Mouse (Mus musculus): ENCODE results near the gene Cdh22. TPM values are rescaled to one million over a fixed set of nuclear protein-coding genes. Genes with fewer than 3 reads are reported as not detected.
A peak's percentile ranks its signal among the peaks of the same experiment; 100 is the strongest.

Gene Cdh22
- total RNA-seq (2021), result 1 to 10 TPM in 1 of 2 experiments, under 1 TPM in 1; 0.52 to 1.0 TPM
- long read RNA-seq, experiment 1, partial matches to known transcripts, result 0 of 2 reads
- long read RNA-seq, experiment 1, other reads (novel, unspliced or antisense), result 0 of 2 reads
- long read RNA-seq, experiment 2, result 0 reads

DNA sequence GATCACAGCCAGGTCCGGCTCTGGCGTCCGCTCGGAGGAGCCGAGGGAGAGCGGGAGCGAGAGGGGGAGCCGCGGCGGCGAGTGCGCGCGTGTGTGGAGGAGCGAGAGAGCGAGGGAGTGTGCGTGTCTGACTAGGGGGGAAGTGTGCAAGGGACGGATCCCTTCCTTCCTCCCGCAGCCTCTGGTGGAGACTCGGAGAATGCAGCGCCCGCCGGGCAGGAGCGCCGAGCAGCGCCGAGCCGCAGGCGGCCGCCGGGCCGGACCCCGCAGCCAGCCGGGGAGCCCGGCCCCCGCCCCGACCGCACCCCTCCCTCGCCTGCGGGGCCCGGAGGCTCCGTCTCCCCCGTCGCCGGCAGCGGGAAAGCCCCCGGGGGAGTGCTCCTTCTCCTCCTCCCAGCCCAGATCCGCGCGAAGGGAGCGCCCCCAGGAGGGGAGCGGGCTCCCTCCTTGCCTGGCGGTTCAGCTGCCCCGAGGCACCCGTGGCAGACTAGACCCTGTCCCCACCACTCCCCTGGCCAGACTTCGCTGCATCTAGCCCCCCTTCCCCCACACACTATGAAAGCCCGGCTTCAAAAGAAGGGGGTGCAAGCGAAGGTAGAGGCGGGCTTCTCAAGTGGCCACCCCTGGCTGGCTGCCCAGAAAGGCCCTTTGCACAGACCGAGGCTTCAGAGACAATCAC, at the start of gene Cdh22:
Gene Cdh22, minus strand, starts transcription at position 241 of the 679 bp plus-strand sequence.
- peak; percentile 38 to 60 for DNase-seq

DNA sequence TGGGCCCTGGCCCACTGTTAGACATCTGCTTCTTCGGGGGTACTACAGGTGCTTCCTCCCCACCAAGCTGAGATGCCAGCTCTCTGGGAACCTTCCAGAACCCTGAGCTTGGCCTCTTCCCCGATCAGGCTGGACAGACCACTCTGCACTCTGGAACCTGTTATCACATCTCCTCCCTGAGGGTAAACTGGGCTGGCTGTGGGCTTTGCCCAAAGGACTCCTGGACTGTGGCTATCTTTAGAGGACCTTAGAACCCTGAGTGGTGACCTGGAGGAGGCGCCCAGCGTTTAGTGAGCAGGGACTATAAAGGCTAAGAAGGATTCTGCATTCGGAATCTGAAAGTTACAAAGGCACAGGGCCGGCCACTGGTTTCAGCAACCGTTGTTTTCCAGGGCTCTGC, 49.7 kb upstream of the Cdh22 start:
- DNase-seq, result no peak

DNA sequence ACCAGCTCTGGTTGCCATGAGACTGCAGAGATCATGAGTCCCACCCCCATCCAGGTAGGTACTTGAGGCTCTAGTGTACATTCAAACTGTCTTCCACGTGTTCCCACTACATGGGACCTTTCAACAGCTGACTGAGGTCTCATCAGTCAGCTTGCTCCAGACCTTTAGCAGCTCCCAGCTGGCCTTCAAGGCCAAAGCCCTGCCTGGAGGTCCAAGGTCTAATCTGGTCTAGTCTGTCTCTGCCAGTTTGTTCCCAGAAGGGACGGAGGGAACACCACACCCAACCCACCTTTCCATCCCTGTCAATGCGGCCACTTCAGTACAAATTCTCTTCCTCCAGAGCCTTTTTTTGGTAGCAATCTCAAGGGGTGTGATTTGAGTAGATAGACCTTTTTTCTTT, 49.0 kb upstream of the Cdh22 start:
- DNase-seq, result no peak

DNA sequence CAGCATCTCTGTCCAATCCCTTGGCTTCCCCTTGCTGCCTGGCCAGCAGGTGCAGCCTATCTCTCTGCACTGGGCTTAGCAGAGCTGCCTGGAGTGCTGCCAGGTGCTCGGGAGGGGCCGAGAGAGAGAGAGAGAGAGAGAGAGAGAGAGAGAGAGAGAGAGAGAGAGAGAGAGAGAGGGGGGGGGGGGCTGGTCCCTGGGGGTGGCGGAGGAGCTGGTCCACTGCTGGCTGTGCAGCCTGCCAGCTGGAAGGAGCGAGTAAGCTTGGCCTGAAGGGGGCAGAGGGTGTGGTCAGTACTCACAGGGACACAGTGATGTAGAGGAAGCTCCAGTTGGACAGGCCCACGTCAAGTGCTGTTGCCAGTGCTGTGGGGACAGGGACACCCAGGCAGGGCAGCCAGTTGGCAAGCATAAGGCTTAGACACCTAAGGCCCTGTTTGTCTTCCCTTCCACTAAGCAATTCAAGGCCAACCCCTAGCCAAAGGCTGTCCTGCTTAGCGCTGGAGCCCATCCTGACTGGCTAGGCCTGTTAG, 47.2 kb upstream of the Cdh22 start:
- DNase-seq, result peak; percentile 32 to 66

DNA sequence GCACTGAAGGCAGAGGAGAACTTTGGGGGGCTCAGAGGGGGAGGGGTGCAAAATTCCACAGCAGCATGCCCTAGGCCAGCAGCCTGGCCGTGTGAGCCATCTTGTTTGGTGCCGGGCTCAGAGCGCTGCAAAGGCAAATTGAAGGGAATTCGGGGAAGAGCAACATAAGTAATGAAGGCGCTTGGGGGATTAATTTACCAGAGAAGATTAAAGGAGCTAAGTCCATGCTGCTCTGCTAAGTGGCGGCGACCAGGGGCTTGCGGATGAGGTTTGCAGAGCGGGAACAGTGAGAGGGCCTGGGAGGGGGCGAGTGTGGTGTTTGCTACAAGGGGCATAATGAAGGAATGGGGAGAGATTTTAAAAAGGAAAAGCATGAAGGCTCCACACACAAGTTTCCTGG, 44.7 kb upstream of the Cdh22 start:
- no peak for DNase-seq

DNA sequence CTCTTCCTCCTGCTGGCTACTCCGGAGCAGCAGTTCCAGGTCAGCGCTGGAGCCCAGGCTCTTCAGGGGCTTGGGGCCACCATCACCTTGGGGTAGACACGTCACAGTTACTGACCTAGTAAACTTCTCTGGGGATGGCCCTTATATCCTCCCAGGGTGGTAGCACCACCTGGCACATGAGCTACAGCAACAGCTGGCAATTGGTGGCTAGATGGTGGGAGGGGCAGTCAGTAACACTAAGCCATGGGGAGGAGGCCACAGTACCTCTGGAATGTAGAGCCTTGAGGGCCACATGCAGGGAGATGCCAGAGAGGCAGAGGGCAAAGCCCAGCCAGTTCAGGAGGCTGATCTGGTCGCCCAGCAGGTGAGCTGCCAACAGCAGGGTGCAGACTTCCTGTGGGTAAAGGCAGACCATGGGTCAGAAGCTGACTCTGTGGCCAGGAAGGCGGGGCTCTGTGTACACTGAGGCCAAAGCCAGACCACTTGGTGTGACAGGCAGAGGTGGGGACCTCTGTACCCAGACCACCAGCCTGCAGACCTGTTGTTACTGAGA, 42.6 kb upstream of the Cdh22 start:
- no peak for DNase-seq

DNA sequence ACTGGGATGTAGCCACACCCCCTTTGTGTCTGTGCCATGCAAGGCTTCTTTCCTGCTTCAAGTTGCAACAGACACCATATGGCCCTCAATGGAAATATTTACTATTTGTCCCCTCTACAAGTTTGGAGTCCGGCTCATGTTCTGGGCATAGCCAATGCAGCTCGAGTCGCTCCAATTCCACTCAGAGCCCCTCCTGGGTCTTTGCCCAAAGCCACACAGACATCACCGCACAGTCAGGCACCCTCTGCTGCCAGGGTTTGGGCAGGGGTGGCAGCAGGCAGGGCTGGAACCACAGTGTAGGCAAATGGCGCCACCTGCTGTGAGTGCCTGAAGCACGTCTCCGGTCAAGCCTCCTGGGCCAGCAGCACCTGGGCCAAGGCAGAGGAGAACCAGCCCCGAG, 41.2 kb upstream of the Cdh22 start:
- peak; percentile 51 to 75 for DNase-seq

DNA sequence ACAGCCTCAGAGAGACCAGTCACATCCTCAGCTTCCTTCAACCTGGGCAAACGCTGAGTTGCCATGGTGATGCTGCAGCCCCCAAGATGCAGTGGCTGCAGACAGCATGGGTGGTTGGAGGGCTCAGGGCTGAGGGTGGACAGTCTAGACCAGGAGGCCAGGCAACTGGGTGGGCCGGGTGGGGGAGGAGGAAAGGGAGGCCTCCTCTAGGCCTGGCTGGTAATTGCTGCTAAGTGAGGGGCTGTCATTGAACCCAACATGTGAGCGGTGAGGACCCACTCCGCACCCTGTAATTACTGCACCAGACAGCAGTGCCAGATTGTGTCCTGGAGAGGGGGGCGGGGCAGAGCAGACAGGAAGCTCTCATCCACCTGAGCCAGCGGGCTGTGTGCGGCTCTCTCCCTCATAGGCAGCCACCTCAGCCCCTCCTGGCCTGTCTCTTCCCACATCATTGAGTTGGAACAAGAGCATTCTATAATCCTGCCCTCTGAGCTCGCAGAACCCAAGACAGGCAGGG, 40.5 kb upstream of the Cdh22 start:
- DNase-seq, result no peak

DNA sequence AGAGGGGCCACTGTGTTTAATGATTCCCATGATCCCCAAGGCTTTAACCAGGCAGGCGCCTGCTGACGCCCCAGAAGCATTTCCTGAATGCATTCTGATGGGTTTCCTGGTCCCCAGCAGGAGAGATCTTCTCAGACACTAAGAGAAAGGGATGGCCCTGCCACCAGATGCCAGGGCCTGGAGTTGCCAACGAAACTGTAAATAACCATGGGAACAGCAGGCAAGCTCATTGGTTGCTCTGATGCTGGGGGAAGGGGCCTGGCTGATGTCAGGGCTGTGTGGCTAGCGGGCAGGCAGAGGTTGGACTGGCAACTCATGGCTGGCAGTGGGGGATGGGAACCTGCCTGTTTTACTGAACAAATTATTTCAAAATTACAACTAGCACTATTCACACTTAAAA, 38.9 kb upstream of the Cdh22 start:
- no peak for DNase-seq

DNA sequence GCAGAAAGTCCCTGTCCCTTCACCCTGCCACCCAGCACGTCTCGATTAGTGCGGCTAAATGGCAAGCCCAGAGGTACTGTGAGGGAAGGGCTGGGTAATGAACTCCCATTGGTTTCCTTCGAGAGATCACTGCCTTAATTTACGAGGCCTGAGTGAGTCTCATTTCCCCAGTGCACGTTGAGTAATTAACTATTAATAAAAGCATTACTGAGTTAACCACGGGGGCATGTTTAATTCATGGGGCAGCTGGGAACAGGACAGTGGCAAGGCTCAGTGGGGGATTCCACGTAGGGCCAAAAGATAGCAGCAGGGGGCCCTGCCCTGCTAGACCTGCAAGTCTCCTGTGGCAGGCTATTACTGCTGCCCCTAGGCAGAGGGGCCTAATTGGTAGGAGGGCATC, 36.7 kb upstream of the Cdh22 start:
- DNase-seq, result no peak

DNA sequence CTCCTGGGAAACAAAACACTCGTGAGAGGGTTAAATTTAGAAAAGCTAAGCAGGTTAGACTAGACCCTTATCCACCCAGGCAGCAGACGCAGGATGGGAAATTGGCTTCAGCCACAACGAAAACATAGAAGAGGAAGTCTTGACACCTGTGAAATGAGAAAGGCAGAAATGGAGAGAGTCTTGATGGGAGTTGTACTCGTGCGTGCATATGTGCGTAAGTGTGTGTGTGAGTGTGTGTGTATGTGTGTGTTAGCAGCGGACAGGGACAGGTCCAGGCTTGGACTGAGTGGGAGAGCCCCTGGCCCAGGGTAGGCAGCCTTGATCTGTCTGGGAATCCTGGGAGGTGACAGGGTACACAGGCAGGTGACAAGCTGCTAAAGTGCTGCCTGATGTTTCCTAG, 36.2 kb upstream of the Cdh22 start:
- no peak for DNase-seq

DNA sequence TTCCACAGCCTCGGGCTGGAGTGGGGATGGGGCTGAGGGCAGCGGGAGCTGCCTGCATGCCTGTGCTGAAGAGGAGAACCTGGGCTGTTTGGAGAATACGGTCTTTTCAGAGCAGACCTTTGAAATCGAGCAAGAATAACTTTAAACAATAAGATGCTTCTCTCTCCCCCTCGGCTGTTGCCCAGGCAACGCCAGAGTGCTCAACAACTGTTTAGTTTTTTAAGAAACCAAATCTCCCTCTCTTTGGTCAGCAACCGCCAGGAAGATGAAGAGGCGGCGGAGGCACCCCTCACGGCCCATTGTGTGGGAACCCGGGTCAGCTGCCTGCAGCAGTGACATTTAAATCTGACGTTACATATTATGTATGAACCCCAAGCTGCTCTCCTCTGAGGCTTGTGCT, 32.1 kb upstream of the Cdh22 start:
- DNase-seq, result no peak

DNA sequence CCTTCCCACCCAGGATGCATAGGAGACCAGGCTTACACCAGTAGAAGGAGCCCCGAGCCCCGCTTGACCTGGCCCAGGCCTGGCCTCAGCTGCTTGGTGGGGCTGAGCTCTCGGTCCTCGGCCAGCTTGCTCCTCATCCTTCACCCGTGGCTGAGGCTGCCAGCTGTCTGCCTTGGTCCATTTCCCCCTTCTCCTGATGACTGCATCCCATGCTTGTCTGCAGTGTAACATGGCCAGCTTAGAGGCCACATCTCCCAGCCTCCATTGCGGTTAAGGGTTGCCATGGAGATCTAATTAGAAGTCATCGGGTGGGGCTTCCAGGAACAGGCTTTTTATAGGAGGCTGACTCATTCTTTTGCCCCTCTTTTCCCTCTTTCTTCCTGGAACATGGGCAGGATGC, 29.2 kb upstream of the Cdh22 start:
- no peak for DNase-seq

DNA sequence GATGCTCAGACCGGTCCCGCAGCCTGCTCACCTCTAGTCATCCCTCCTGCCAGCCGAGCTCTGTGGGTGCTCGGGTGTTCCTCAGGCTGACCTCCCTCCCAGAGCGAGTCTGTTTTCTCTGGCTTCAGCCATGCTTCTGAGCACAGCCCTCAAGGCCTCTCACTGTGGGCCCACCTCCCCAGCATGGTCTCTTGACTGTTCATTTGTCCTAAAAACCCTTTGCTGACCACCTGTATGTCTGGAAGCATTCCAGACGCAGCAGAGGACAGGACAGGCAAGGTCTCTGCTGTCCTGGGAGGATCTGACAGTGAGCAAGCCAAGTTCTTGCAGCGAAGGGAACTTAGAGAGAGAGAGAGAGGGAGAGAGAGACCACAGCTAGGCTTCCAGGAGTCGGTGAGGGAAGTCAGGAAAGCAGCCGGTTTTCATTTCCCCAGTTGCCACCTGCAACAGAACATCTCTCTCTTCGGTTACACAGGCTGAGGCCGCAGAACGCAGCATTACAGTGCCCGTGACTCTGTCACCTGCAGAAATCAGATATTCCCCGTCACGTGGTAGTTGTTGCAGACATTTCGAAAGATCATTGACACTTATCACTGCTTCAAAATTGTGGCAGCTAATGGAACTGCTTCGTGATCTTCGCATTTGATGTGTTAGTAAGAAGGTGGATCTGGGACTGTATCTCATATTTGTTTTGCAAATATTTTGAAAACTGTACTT, 27.8 kb upstream of the Cdh22 start:
- no peak for DNase-seq

DNA sequence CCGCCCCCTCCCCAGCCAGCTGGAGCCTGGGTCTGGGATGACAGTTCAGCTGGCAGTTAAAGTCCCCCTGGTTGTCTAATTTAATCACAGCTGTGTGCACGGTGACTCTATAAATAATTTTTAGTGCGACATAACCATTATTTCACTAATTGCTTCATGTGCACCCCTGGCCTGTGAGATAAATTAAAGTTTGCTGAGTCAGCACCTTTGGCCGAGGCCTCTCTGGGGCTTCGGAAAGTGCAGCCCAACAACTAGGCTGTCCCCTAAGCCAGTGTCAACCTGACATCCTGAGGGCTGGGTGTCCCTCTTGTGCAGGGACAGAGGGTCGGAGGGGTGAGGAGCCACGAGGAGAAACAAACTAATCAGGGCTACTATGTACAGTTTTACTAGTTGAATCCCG, 25.2 kb upstream of the Cdh22 start:
- DNase-seq, result no peak

DNA sequence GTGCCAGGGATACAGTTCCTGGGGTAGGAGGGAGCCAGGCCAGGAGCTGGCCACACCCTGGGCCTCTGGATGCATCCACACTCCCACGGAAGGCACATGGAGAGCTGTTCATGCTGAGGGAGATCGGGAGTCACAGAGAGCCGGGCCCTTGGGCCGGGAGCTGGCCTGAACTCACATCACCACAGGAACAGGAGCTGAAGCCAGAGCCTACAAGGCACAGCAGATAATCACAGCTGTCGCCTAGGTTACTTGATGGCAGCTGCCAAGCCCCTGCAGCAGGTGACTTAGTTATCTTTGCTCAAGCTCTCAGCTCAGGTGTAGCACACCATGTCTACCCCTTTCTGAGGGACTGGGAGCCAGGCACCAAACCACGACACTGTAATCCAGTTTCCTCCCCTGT, 23.7 kb upstream of the Cdh22 start:
- no peak for DNase-seq

DNA sequence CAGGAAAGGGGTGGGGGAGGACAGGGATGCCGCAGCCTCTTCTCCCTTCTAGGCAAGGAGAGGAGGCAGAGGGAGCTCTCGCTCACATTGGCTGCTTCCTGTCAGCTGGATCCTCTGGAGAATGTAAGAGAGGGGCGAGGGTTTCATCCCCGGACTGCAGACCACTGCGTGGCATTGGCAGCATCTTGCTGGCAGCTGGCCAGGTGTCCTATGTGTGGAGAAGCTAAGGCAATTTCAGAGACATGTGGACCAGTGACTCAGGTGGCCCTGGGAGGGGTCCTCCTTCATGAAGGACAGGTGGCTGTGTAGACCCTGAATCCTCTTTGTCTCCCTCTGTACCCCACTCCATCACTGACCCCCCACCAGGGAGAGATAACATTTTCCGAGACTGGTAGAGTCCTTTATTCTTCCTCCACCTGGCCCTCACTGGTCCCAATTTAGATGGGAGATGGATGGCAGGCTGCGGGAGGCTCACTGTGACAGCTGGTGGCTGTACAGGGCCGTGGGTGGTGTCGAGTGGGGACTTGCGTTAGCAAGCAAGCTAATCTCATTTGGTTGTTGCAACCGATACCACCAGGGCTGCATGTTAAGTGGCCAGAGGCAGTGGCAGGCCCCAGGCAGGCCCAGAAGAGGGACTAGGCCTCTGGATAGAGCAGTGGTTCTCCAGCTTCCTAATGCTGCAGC, 22.6 kb upstream of the Cdh22 start:
- no peak for DNase-seq

DNA sequence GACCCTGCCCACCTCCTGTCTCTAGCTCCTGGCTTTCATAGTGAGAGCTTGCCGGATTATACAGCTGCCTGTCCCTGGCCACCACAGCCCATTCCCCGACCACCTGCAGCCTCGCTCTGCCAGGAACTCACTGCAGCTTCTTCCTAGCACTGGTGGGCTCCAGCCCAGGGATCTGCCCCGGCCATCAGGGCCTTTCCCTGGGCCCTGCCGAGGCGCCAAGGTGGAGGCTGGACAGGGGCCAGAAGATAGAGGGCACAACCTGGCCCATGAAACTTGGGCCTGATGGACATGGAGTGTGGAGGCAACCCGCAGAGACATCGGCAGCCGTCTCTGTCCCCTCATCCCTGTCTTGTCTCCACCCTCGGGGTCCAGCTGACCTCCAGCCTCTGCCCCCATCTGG, 21.6 kb upstream of the Cdh22 start:
- DNase-seq, result no peak

DNA sequence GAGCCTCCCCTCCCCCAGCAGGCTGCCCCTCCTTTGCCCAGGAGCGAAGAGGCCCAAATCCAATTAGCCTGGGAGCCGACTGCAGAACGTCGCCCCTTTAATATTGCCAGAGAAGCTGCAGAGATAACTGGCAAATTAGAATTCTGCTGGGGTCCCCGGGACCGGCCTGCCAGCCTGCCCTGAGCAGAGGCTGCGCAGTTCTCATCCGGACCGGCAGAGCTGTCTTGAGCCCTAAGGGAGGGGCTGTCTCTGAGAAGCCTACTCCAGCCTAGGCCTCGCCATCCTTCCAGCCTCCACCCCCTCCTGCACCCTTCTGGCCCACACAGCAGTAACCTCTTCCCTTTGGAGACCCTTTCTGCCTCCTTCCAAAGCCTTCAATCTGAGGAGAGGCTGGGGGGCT, 19.2 kb upstream of the Cdh22 start:
- no peak for DNase-seq

DNA sequence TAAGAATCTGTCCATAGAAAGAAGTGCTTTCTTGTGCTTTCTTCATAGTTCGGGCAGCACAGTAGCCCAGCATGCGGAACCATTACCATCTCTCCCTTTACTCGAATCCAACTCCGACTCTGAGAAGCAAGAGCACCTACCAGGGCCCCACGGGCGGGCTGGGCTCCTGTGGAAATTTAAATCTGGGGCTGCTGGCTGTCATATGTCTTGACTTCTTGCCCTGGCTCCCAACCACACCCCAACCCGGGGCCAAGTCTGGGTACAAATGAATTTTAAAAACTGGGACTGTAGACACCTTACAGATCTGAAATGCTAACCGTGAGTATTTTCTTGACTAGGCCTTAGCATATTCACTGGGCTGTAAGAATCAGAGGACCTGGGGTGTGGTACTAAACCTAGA, 18.6 kb upstream of the Cdh22 start:
- no peak for DNase-seq

DNA sequence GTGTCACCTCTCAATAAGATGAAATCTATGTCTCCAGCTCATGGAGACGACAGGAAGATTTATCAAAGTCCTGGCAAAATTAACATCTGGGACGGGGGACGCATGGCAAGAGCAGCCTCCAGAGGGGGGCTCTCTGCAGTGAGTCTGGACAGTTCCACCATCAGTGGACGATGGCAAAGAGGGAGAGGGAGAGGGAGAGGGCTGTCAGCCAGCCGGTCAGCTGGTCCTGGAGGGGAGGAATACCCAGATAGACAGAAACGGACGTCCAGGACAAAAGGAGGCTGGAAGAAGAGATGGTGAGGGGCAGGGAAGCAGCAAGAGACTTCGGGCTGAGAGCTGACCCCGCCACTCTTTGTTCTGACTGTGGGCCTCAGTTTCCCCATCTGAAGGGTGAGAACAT, 18.1 kb upstream of the Cdh22 start:
- DNase-seq, result no peak

DNA sequence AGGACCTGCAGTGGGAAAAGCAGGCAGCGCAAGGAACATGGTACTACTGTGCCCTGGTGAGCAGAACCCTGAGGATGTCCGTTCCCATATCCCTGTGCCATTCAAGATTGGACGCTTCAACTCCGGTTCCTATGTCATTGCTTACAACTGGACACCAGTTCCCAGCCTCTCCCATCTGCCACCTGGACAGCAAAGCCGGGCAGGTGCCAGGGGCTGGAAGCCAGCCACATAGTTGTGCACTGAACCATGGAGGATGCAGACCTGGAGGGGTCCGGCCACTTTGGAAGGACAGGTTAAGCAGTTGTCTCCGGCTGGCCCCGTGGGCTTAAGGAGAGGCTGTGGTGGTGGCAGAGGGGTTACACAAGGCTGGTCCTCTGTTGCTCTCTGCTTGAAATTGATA, 17.7 kb upstream of the Cdh22 start:
- no peak for DNase-seq

DNA sequence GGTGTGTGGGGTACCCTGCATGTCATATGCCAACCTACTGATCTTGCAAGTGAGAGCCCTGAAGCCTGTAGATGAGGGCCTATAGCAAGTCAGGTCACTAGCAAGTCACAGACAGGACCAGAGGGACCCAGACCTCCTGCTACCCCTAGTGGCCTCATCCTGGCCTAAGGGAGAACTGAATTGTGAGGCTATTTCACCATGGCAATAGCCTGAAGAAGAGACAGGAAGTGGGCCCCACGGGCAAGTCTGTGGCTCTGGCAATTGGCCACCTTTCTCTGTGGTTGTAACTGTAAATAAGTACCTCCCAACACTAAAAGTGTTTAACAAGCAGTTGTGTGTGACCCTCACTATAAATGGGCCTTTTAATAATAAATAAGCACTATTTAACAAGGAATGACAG, 16.2 kb upstream of the Cdh22 start:
- DNase-seq, result no peak

Measured in heart, adult 18-20 months (tissue).